Comparison of ENCODE assay signal across 25 mouse cellular contexts in genomic region chr7:70593027-70593426, GRCm38 (mm10).
"Had no signal": no experiment of that assay in that cellular context is flagged by ENCODE, and none has a peak within 500 bp of the region (broad histone marks: within the 10 kb centered on the region; RNA-seq: fewer than 3 reads in every experiment).

No protein-coding gene starts in this region.

- H3K27ac ChIP-seq: gastrocnemius, adult 2 months; heart, embryonic 10.5 days; hindbrain, embryonic 10.5 days; hindbrain, embryonic 12.5 days; hindbrain, embryonic 14.5 days; intestine, embryonic 15.5 days; limb, embryonic 13.5 days had no signal

- H3K9me3 ChIP-seq: heart, embryonic 10.5 days; heart, embryonic 12.5 days; hindbrain, embryonic 12.5 days; intestine, embryonic 15.5 days; limb, embryonic 13.5 days had no signal

- DNase-seq: gastrocnemius, adult 2 months; gastrocnemius, postnatal 10 days; gastrocnemius, postnatal 25 days; heart, adult 18-20 months; heart, postnatal 10 days; heart, postnatal 4 days; kidney, adult 18-20 months; kidney, adult 8-10 months; kidney, postnatal 10 days; kidney, postnatal 25 days; kidney, postnatal 4 days; layer of hippocampus, adult 9-11 months; layer of hippocampus, postnatal 36 days; left cerebral cortex, postnatal 4 days had no signal

- H3K4me2 ChIP-seq: heart, embryonic 12.5 days; hindbrain, embryonic 12.5 days; hindbrain, embryonic 14.5 days; intestine, embryonic 15.5 days; limb, embryonic 13.5 days had no signal

- H3K36me3 ChIP-seq: heart, embryonic 10.5 days; heart, embryonic 12.5 days; hindbrain, embryonic 10.5 days; hindbrain, embryonic 12.5 days; intestine, embryonic 15.5 days; limb, embryonic 13.5 days had no signal

- ATAC-seq: forebrain, embryonic 16.5 days; hindbrain, embryonic 16.5 days; inflammation-experienced regulatory T-cells, adult 6 months; intestine, embryonic 15.5 days; intestine, postnatal 0 days had no signal

- H3K9ac ChIP-seq: heart, embryonic 12.5 days; hindbrain, embryonic 12.5 days; hindbrain, embryonic 14.5 days; intestine, embryonic 15.5 days; limb, embryonic 13.5 days had no signal

- H3K4me3 ChIP-seq: gastrocnemius, adult 2 months; heart, embryonic 10.5 days; heart, embryonic 12.5 days; hindbrain, embryonic 10.5 days; hindbrain, embryonic 12.5 days; intestine, embryonic 15.5 days; limb, embryonic 13.5 days had no signal

- H3K27me3 ChIP-seq: heart, embryonic 12.5 days; hindbrain, embryonic 12.5 days; intestine, embryonic 15.5 days; limb, embryonic 13.5 days had no signal
